Mouse (Mus musculus) limb, embryonic 15.5 days (tissue): ENCODE data around the gene Mindy3. TPM values are rescaled to one million over a fixed set of nuclear protein-coding genes. Genes with fewer than 3 reads are reported as not detected.

Source experiments
- ATAC-seq: fragments of 200-750 bp; cut with Nextera tagmentation; 2 replicates; pipeline ENCODE4 v1.8.0; 2017; ENCODE audit warnings: low read depth, moderate TSS enrichment; ENCODE audit not compliant: insufficient number of reproducible peaks, low FRiP score, low TSS enrichment
- H3K27ac ChIP-seq: fragments of 300-500 bp; sonication (generic); 2 replicates; pipeline ENCODE4 v1.5.1; 2015; ENCODE audit warnings: moderate library complexity, mild to moderate bottlenecking, inconsistent platforms
- H3K27me3 ChIP-seq: fragments of 300-500 bp; sonication (generic); 2 replicates; pipeline ENCODE4 v1.6.1; 2015; ENCODE audit warnings: inconsistent platforms
- H3K36me3 ChIP-seq: fragments of 300-500 bp; sonication (generic); 2 replicates; pipeline ENCODE4 v1.6.1; 2015; ENCODE audit warnings: inconsistent platforms
- H3K4me1 ChIP-seq: fragments of 300-500 bp; sonication (generic); 2 replicates; pipeline ENCODE4 v1.6.1; 2015; ENCODE audit warnings: inconsistent platforms
- H3K4me2 ChIP-seq: fragments of 300-500 bp; sonication (generic); 2 replicates; pipeline ENCODE4 v1.6.1; 2015; ENCODE audit warnings: mild to moderate bottlenecking, inconsistent platforms
- H3K4me3 ChIP-seq: fragments of 300-500 bp; sonication (generic); 2 replicates; pipeline ENCODE4 v1.5.1; 2015; ENCODE audit warnings: mild to moderate bottlenecking, inconsistent platforms
- H3K9ac ChIP-seq: fragments of 300-500 bp; sonication (generic); 2 replicates; pipeline ENCODE4 v1.6.1; 2015; ENCODE audit warnings: inconsistent platforms
- H3K9me3 ChIP-seq: fragments of 300-500 bp; sonication (generic); 2 replicates; pipeline ENCODE4 v1.6.1; 2016; ENCODE audit warnings: inconsistent platforms
- WGBS: fragments of 180-500 bp; shearing (Covaris S2); methylation state at CpG from one replicate; pipeline ENCODE4 v1.1.7; 2015; 5-methylcytosine and 5-hydroxymethylcytosine counted together
- polyA plus RNA-seq: library from polyadenylated mRNA; unstranded; fragments of >200 nt; fragmentation: Nextera tagmentation; extraction: Ambion mirVana; gene quantifications from 2 replicates; pipeline ENCODE4 v1.2.1, GENCODE M21; 2015

Mindy3 gene
- polyA plus RNA-seq, 1 experiment from 2014 or later, result 32.2 TPM

DNA sequence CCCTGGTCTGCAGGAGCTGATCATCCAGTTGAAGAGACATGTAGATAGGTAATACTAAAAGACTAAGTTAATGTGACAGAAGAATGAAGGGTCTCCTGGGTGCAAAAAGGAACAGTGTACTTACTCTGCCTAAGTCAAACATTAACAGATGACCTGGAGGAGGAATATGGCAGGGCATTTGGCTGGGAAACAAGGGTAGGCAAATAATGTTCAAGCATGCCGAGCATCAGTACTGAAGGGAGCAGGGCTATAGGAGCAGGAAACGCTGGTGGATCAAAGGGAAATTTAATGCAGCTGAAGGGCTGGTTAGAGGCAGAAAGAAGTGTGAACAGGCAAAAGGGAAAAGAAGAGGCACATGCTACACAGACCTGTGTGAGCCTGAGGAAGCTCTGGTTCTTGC, 8.1 kb downstream of the Mindy3 start:
- no peak for ATAC-seq
- 28% methylated on average over 2 of the region's 2 CpGs for WGBS
- Histone ChIP-seq H3K27ac (no peak overlapping the region), H3K9me3 (no peaks in the 10 kb centered on the region), H3K9ac (no peak overlapping the region), H3K4me1 (no peaks in the 10 kb centered on the region), H3K27me3 (no peaks in the 10 kb centered on the region), H3K4me2 (no peak overlapping the region), H3K36me3 (0 out of 2 replicates have a peak, but pooled peaks cover 2% of the 10 kb centered on the region), H3K4me3 (no peak overlapping the region)

DNA sequence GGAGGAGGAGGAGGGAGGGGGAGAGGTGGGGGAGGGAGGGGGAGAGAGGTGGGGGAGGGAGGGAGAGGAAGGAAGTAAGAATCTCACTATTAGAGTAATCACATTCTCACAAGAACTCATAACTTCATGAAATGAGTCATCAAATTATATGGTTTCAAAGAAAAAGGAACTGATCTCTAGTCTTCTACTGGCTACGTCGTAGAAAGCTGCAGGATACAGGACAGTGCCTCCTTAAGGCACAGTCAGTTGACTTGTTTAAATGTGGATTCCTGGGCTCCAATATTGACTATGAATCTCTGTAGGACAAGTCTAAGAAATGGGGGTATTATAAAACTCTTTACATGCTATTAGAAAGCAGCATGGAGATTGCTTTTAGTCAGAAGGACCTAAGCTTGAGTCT, 12.5 kb downstream of the Mindy3 start:
- no peaks in the 10 kb centered on the region for H3K36me3 ChIP-seq
- H3K4me2 ChIP-seq, result no peak overlapping the region
- no peak for ATAC-seq
- no peaks in the 10 kb centered on the region for H3K4me1 ChIP-seq
- WGBS, result 85% methylated on average over 2 of the region's 2 CpGs
- no peak overlapping the region for H3K27ac ChIP-seq
- H3K9me3 ChIP-seq, result no peaks in the 10 kb centered on the region
- H3K4me3 ChIP-seq, result no peak overlapping the region
- H3K9ac ChIP-seq, result no peak overlapping the region
- no peaks in the 10 kb centered on the region for H3K27me3 ChIP-seq

DNA sequence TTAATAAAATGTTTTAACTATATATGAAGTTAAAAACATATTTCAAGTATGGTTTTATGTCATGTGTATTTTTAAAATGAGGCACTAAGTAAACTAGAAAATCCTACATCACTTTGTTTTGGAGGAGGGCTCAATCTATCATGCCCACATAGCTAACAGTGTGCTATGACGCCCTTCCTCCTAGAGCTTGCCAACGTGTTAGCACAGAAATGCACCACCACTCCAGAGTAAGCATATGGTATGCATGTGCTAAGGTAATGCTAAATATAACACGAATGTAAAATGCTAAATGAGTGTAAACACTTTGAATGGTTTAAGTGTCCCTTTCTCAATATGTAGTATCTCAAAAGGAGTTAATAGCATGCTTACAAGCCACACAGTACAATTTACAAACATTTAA, 16.8 kb downstream of the Mindy3 start:
- H3K4me2 ChIP-seq, result no peak overlapping the region
- no peak for ATAC-seq
- no peaks in the 10 kb centered on the region for H3K36me3 ChIP-seq
- H3K27ac ChIP-seq, result no peak overlapping the region
- no peak overlapping the region for H3K9ac ChIP-seq
- H3K9me3 ChIP-seq, result no peaks in the 10 kb centered on the region
- H3K27me3 ChIP-seq, result no peaks in the 10 kb centered on the region
- H3K4me1 ChIP-seq, result no peaks in the 10 kb centered on the region
- H3K4me3 ChIP-seq, result no peak overlapping the region
- 65% methylated on average over 3 of the region's 3 CpGs for WGBS

DNA sequence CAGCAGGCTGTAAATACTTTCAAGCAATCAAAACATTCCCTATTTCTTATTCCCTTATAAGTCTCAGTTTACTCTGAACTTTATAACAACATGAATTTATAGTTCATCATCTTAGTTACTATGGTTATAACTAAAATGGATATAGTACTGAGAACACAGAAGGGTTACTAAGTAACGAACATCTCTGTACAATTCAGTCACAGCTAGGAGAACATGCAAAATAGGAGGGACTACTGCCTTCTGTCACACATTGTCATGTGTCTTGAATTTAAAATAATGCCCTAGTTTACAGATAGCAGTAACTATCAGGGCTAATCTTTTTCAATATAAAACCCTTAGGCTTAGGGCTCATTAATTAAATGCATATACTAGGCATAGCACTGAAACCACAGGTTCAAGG, 18.1 kb downstream of the Mindy3 start:
- Histone ChIP-seq H3K9ac (no peak overlapping the region), H3K4me2 (no peak overlapping the region), H3K4me3 (no peak overlapping the region), H3K27ac (no peak overlapping the region), H3K9me3 (no peaks in the 10 kb centered on the region), H3K4me1 (no peaks in the 10 kb centered on the region), H3K27me3 (no peaks in the 10 kb centered on the region), H3K36me3 (no peaks in the 10 kb centered on the region)
- no peak for ATAC-seq
- 89% methylated on average over 1 of the region's 1 CpGs for WGBS

DNA sequence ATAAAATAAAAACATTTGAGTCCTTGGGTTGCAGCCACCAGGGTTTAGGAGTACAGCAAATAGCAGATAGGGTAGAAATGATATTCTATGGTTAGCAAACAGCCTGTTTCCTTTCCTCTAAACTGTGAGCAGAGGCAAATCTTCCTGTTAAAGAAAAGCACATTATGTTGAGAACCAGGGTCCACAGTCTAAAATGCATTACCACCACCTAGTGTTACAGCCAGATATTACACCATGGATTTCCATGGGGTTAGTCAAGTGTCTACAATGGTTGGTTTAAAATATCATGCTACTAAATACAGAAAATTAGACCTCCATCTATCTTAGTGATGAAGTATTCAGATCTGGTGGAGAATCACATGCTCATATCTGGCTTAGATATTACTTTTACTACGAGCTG, 30.2 kb downstream of the Mindy3 start:
- Histone ChIP-seq H3K36me3 (0 out of 2 replicates have a peak, but pooled peaks cover 5% of the 10 kb centered on the region), H3K27me3 (no peaks in the 10 kb centered on the region), H3K4me2 (no peak overlapping the region), H3K9me3 (no peaks in the 10 kb centered on the region), H3K4me3 (no peak overlapping the region), H3K9ac (no peak overlapping the region), H3K27ac (no peak overlapping the region), H3K4me1 (no peaks in the 10 kb centered on the region)
- 53% methylated on average over 1 of the region's 1 CpGs for WGBS
- ATAC-seq, result no peak

DNA sequence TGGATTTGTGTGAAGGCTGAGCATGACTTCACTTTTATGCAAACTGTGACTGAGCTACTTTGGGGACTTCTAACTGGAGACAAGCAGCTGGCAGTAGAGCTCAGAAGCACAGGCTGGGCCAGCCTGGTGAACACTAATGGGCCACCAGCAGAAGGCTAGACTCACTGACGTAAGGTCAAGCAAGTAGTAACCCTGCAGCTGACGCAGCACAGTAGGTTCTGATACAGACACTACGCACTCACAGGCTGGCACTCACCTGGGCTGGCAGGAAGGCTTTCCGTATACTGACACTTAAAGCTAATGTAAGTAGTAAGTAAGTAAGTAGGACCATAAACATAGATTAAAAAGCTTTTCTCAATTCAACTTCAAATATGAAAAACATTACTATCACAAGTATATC, 30.7 kb downstream of the Mindy3 start:
- Histone ChIP-seq H3K4me2 (no peak overlapping the region), H3K27ac (no peak overlapping the region), H3K9me3 (no peaks in the 10 kb centered on the region), H3K27me3 (no peaks in the 10 kb centered on the region), H3K4me3 (no peak overlapping the region), H3K9ac (no peak overlapping the region), H3K4me1 (no peaks in the 10 kb centered on the region), H3K36me3 (0 out of 2 replicates have a peak, but pooled peaks cover 5% of the 10 kb centered on the region)
- WGBS, result 88% methylated on average over 4 of the region's 4 CpGs
- ATAC-seq, result no peak

DNA sequence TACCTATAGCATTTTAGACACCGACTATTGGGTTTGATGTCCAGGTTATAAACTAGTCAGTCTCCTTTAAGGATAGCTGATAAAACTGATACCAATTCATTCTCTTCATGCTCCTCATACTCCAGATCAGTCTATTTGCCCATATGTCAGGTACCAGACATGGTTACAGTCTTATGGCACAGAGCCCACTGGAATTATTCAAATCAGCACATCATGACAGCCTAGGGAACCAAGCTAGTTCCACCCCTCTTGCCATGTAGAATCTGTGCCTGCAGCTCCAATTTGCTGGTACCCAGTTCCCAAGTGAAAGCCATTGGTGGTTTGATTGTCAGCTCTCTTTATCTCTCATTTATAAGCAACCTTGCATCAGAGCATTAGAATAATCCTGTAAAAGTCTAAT, 34.9 kb downstream of the Mindy3 start:
- H3K9ac ChIP-seq, result no peak overlapping the region
- 0 out of 2 replicates have a peak, but pooled peaks cover 5% of the 10 kb centered on the region for H3K36me3 ChIP-seq
- ATAC-seq, result no peak
- no peaks in the 10 kb centered on the region for H3K4me1 ChIP-seq
- WGBS, result 90% methylated on average over 1 of the region's 1 CpGs
- H3K4me3 ChIP-seq, result no peak overlapping the region
- H3K27ac ChIP-seq, result no peak overlapping the region
- H3K4me2 ChIP-seq, result no peak overlapping the region
- H3K9me3 ChIP-seq, result no peaks in the 10 kb centered on the region
- no peaks in the 10 kb centered on the region for H3K27me3 ChIP-seq

DNA sequence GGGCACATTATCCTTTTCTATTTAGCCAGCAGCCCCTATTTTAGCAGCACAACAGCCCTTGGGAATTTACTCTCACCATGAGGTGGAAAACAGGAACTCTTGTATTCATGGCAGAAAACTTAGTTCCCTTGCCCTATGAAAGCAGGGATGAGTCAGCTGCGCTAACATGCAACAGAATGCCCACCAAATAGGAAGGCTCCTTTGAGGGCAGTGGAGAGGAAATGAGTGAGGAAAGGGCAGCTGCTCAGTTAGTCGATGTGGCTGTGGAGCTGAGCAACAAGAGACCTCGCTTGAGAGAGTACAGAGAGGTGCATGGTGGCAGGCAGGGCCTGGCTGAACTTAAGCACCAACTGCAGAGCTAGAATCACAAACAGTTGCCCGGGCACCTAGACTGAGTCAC, 36.6 kb downstream of the Mindy3 start:
- H3K4me2 ChIP-seq, result no peak overlapping the region

DNA sequence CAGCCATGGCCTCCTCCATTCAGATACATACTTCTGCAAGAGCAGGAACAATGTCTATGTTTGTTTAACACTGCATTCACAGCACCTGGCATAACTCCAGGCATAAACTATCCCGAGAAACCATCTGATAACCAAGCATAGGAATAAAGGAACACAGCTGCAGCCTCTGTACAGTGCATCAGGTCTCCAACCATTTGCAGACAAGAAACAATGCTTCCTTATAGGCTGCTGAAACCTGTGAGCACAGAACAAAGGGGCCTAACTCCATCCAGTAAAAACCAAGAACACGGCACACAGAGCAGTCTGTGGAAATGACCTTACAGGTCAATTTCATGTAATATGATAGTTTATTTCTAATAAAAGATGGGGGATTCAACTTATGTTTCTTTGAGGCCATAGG, 39.0 kb downstream of the Mindy3 start:
- Histone ChIP-seq H3K9me3 (no peaks in the 10 kb centered on the region), H3K4me3 (no peak overlapping the region), H3K4me2 (no peak overlapping the region), H3K27me3 (no peaks in the 10 kb centered on the region), H3K36me3 (no peaks in the 10 kb centered on the region), H3K27ac (no peak overlapping the region), H3K4me1 (no peaks in the 10 kb centered on the region), H3K9ac (no peak overlapping the region)
- ATAC-seq, result no peak
- 29% methylated on average over 2 of the region's 2 CpGs for WGBS

More for the DNA sequence above, 36.6 kb downstream of the Mindy3 start:
- 0 out of 2 replicates have a peak, but pooled peaks cover 5% of the 10 kb centered on the region for H3K36me3 ChIP-seq
- peak overlapping the region; percentile 11; the same call in 1 of the 2 replicates for H3K27ac ChIP-seq
- H3K4me1 ChIP-seq, result no peaks in the 10 kb centered on the region
- no peaks in the 10 kb centered on the region for H3K27me3 ChIP-seq
- 61% methylated on average over 4 of the region's 4 CpGs for WGBS
- no peaks in the 10 kb centered on the region for H3K9me3 ChIP-seq
- no peak for ATAC-seq
- no peak overlapping the region for H3K9ac ChIP-seq
- H3K4me3 ChIP-seq, result no peak overlapping the region

DNA sequence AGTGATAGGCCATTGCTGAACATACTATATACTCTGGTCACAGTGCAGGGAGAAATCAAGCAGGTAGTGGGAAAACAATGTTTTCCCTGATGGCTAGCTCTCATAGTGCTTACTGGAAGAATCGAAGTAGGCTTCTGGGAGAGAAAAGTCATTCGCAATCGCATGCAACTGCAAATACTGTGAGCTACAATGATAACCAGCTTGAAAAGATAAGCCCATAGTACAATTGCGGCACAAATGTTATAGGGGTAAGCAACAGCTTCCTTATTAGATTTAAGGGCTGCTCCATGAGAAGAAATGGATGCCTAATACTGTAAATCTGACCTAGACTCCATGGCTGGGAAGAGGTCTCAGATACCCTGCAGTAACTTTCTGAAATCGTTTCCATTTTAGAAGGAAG, 40.7 kb downstream of the Mindy3 start:
- no peaks in the 10 kb centered on the region for H3K27me3 ChIP-seq
- H3K9ac ChIP-seq, result no peak overlapping the region
- H3K4me2 ChIP-seq, result no peak overlapping the region
- H3K9me3 ChIP-seq, result no peaks in the 10 kb centered on the region
- no peaks in the 10 kb centered on the region for H3K4me1 ChIP-seq
- no peak overlapping the region for H3K4me3 ChIP-seq
- no peaks in the 10 kb centered on the region for H3K36me3 ChIP-seq
- 94% methylated on average over 5 of the region's 5 CpGs for WGBS
- no peak overlapping the region for H3K27ac ChIP-seq
- no peak for ATAC-seq

DNA sequence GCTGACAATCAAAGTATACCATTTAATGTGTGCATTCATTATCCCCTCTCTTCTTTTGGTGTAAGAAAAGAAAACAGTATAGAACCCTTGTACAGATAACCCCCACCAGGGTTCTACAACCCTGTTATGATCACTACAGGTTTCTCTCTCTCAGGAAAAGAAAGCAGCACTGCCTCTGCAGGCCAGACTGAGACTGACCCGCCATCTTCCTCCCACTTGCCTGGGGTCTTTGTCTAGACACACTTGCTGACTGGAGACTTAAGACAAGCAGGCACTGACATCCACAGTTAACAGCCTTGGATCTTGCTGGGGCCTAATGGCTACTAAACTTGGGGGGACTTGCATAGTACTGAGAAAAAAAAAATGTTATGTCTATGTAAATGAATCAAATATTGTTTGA, 42.2 kb downstream of the Mindy3 start:
- H3K9ac ChIP-seq, result no peak overlapping the region
- no peak for ATAC-seq
- no peak overlapping the region for H3K4me3 ChIP-seq
- no peak overlapping the region for H3K27ac ChIP-seq
- no peaks in the 10 kb centered on the region for H3K4me1 ChIP-seq
- WGBS, result 45% methylated on average over 1 of the region's 1 CpGs
- no peak overlapping the region for H3K4me2 ChIP-seq
- no peaks in the 10 kb centered on the region for H3K9me3 ChIP-seq
- no peaks in the 10 kb centered on the region for H3K27me3 ChIP-seq
- no peaks in the 10 kb centered on the region for H3K36me3 ChIP-seq

DNA sequence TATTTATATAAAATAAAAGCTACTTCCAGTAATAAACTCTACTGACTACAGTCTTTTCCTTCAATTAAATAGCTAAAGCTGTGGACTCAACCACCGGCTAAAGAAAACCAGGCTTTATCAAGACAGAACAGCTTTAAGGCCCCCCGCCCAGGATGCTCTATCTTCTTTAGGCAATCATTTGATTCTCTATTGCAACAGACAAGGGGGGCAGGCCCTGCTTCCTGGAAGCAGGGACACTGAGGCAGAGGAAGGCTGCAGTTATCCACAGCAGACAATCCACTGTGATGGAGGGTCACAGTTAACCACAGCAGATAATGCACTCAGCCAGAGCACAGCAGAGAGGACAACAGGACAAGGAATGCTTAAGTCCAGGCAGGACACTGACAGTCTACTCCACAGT, 46.4 kb downstream of the Mindy3 start:
- H3K9me3 ChIP-seq, result no peaks in the 10 kb centered on the region
- WGBS, result 92% methylated on average over 2 of the region's 2 CpGs
- no peak overlapping the region for H3K4me3 ChIP-seq
- no peak overlapping the region for H3K27ac ChIP-seq
- 0 out of 2 replicates have a peak, but pooled peaks cover 4% of the 10 kb centered on the region for H3K36me3 ChIP-seq
- no peak overlapping the region for H3K9ac ChIP-seq
- no peak for ATAC-seq
- no peaks in the 10 kb centered on the region for H3K27me3 ChIP-seq
- H3K4me1 ChIP-seq, result no peaks in the 10 kb centered on the region
- no peak overlapping the region for H3K4me2 ChIP-seq

DNA sequence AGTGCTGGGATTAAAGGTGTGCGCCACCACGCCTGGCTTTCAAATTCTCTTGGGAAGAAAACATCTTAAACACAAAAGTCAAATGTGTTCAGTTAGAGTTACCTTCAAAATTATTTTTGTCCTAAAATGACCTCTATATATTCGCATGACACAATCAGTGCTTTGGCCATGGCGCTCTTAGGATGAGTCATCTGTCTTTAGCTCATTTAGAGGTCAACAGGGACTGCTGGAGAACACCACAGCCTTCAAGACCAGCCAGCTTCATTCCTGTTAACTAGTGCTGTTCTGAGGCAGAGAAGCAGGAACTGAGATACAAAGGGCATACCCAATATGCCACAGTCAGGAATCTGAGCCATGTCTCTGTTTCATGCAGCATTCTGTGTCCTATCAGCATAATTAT, 47.9 kb downstream of the Mindy3 start:
- Histone ChIP-seq H3K27ac (no peak overlapping the region), H3K9me3 (no peaks in the 10 kb centered on the region), H3K4me3 (no peak overlapping the region), H3K4me1 (no peaks in the 10 kb centered on the region), H3K4me2 (no peak overlapping the region), H3K9ac (no peak overlapping the region), H3K27me3 (no peaks in the 10 kb centered on the region), H3K36me3 (0 out of 2 replicates have a peak, but pooled peaks cover 4% of the 10 kb centered on the region)
- WGBS, result 89% methylated on average over 4 of the region's 4 CpGs
- ATAC-seq, result no peak
